Mouse (Mus musculus): ENCODE data around the gene Fam25c. TPM values are rescaled to one million over a fixed set of nuclear protein-coding genes. Genes with fewer than 3 reads are reported as not detected.

Gene Fam25c
- total and polyA plus RNA-seq, 3 experiments = not detected

DNA sequence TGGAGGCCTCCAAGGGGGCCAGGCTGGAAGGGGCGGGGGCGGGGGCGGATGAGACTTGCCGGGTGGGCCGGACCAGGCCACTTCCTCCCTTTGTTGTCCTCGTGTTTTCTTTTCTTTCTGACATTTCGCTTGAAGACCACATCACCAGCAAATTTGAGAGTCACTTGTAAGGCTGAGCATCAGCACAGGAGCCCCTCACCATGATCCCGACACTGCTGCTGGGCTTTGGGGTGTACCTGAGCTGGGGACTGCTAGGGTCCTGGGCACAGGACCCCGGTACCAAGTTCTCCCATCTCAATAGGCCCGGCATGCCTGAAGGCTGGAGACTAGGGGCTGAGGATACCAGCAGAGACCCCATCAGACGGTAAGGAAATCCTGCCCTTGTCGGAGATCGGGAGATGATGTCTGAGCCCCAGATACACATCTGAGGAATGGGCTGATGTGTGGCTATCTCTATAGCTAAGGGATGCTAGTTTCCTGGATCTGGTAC, 20.2 kb upstream of the Fam25c start, which contains the start of gene Mmrn2:
Gene Mmrn2 (plus strand): TSS at position 51 of the 490 bp plus-strand sequence.
- Histone ChIP-seq H3K4me1 (ENCODE audit: control insufficient read depth in 1 of 2, insufficient read depth in 2 of 2, low read length in 2 of 2) (no peaks in the 10 kb centered on the region), H3K36me3 (ENCODE audit: control insufficient read depth in 1 of 2, insufficient read depth in 2 of 2, low read length in 2 of 2) (no peaks in the 10 kb centered on the region), H3K4me3 (ENCODE audit: control insufficient read depth in 1 of 2, insufficient read depth in 1 of 2, low read depth in 2 of 2, low read length in 2 of 2) (no peak within 1 kb of the TSS), H3K79me2 (ENCODE audit: control insufficient read depth, insufficient read depth, low read length, poor library complexity) (no peaks in the 10 kb centered on the region), H3K9me3 (replicated peaks; ENCODE audit: insufficient read depth, low read length) (no peaks in the 10 kb centered on the region), H3K9ac (ENCODE audit: control insufficient read depth, low read depth, low read length, poor library complexity, severe bottlenecking) (no peak within 1 kb of the TSS), H3K27me3 (ENCODE audit: control insufficient read depth in 1 of 2, insufficient read depth in 2 of 2, low read length in 2 of 2) (no peaks in the 10 kb centered on the region), H3K27ac (ENCODE audit: control insufficient read depth, low read depth, low read length) (no peak within 1 kb of the TSS)
- TF ChIP-seq NELFE (IDR thresholded peaks at IDR 0.05; ENCODE audit: low read depth, low read length) (no peak), TAL1 (IDR thresholded peaks at IDR 0.05; ENCODE audit: low read length) (no peak), SMC3 (IDR thresholded peaks at IDR 0.05; ENCODE audit: low read depth, low read length) (no peak), MXI1 (IDR thresholded peaks at IDR 0.05; ENCODE audit: low read depth, low read length) (no peak), ZC3H11A (IDR thresholded peaks at IDR 0.05; ENCODE audit: low read depth, low read length) (no peak), USF1 (IDR thresholded peaks at IDR 0.05; ENCODE audit: low read depth, low read length) (no peak), SIN3A (IDR thresholded peaks at IDR 0.05; ENCODE audit: low read length) (no peak), RAD21 (IDR thresholded peaks at IDR 0.05; ENCODE audit: low read depth, low read length) (no peak), GATA1 (IDR thresholded peaks at IDR 0.05; ENCODE audit: low read depth, low read length) (no peak), MEF2A (IDR thresholded peaks at IDR 0.05; ENCODE audit: extremely low read depth, insufficient replicate concordance, low read depth, low read length, poor library complexity, severe bottlenecking) (no peak), POLR2AphosphoS2 (IDR thresholded peaks at IDR 0.05; ENCODE audit: low read length) (no peak), EP300 (IDR thresholded peaks at IDR 0.05; ENCODE audit: low read depth in 1 of 2, low read length in 2 of 2) (no peak), HCFC1 (IDR thresholded peaks at IDR 0.05; ENCODE audit: low read depth, low read length) (no peak), RCOR1 (IDR thresholded peaks at IDR 0.05; ENCODE audit: low read depth, low read length) (no peak), BHLHE40 (IDR thresholded peaks at IDR 0.05; ENCODE audit: borderline replicate concordance, low read depth, low read length) (no peak), POLR2A (IDR thresholded peaks at IDR 0.05; ENCODE audit: control insufficient read depth in 1 of 2, insufficient read depth in 1 of 2, low read depth in 1 of 2, low read length in 2 of 2, poor library complexity in 1 of 2) (no peak), CTCF (IDR thresholded peaks at IDR 0.05 in 2 of 3, conservative IDR thresholded peaks at IDR 0.05 in 1 of 3; ENCODE audit: control insufficient read depth in 1 of 3, insufficient read depth in 1 of 3, low read depth in 2 of 3, low read length in 3 of 3, poor library complexity in 1 of 3, severe bottlenecking in 1 of 3) (no peak), CHD1 (IDR thresholded peaks at IDR 0.05; ENCODE audit: low read depth, low read length) (no peak), MAZ (IDR thresholded peaks at IDR 0.05; ENCODE audit: low read depth, low read length) (no peak)
- DNase-seq (ENCODE audit: low read depth, low spot score) = no peak

DNA sequence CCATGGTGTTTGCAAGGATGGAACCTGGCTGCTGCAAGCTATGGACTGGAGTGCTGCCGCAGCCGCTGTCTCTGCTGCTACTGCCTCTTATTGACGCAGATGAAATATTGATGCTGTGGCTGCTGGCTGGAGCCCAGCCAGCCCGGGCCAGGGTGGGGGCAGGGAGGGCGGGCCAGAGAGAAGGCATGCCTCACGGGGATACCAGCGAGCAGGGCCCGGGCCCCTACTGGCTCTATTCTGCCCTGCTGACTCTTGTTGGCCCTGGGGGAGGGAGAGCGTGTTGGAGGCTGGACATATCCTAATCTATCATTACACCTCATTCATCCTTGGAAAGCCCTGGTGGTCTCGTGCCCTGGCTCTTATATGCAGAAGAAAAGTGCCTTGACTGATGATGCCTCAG, 19.3 kb upstream of the Fam25c start, which contains the start of gene Sncg:
Gene Sncg (minus strand): TSS at position 213 of the 400 bp plus-strand sequence.
- H3K27me3 ChIP-seq (ENCODE audit: control insufficient read depth in 1 of 2, insufficient read depth in 2 of 2, low read length in 2 of 2) = no peaks in the 10 kb centered on the region
- DNase-seq (ENCODE audit: low read depth, low spot score) = no peak
- H3K4me3 ChIP-seq (ENCODE audit: control insufficient read depth in 1 of 2, insufficient read depth in 1 of 2, low read depth in 2 of 2, low read length in 2 of 2) = no peak within 1 kb of the TSS
- H3K9me3 ChIP-seq (replicated peaks; ENCODE audit: insufficient read depth, low read length) = no peaks in the 10 kb centered on the region
- H3K9ac ChIP-seq (ENCODE audit: control insufficient read depth, low read depth, low read length, poor library complexity, severe bottlenecking) = no peak within 1 kb of the TSS
- no peak within 1 kb of the TSS for H3K27ac ChIP-seq (ENCODE audit: control insufficient read depth, low read depth, low read length)
- TF ChIP-seq ZC3H11A (IDR thresholded peaks at IDR 0.05; ENCODE audit: low read depth, low read length) = no peak
- no peak for TF ChIP-seq E2F4 (IDR thresholded peaks at IDR 0.05; ENCODE audit: borderline replicate concordance, low read depth, low read length)
- no peak for TF ChIP-seq MYC (IDR thresholded peaks at IDR 0.05; ENCODE audit: low read depth, low read length)
- TF ChIP-seq TBP (IDR thresholded peaks at IDR 0.05; ENCODE audit: low read depth, low read length) = no peak
- TF ChIP-seq TAL1 (IDR thresholded peaks at IDR 0.05; ENCODE audit: low read length) = no peak
- no peak for TF ChIP-seq ELF1 (IDR thresholded peaks at IDR 0.05; ENCODE audit: low read depth, low read length)
- no peak for TF ChIP-seq TCF12 (IDR thresholded peaks at IDR 0.05; ENCODE audit: low read depth, low read length)
- no peak for TF ChIP-seq CHD2 (IDR thresholded peaks at IDR 0.05; ENCODE audit: low read length)
- no peak for TF ChIP-seq ETS1 (IDR thresholded peaks at IDR 0.05; ENCODE audit: low read depth, low read length)
- no peak for TF ChIP-seq BHLHE40 (IDR thresholded peaks at IDR 0.05; ENCODE audit: borderline replicate concordance, low read depth, low read length)
- no peak for TF ChIP-seq MAX (IDR thresholded peaks at IDR 0.05; ENCODE audit: low read length)
- TF ChIP-seq USF1 (IDR thresholded peaks at IDR 0.05; ENCODE audit: low read depth, low read length) = no peak
- TF ChIP-seq MAFK (IDR thresholded peaks at IDR 0.05; ENCODE audit: borderline replicate concordance, low read depth, low read length) = no peak
- TF ChIP-seq KAT2A (conservative IDR thresholded peaks at IDR 0.05; ENCODE audit: low read depth, low read length) = no peak
- TF ChIP-seq CTCF (IDR thresholded peaks at IDR 0.05 in 2 of 3, conservative IDR thresholded peaks at IDR 0.05 in 1 of 3; ENCODE audit: control insufficient read depth in 1 of 3, insufficient read depth in 1 of 3, low read depth in 2 of 3, low read length in 3 of 3, poor library complexity in 1 of 3, severe bottlenecking in 1 of 3) = no peak
- no peaks in the 10 kb centered on the region for H3K36me3 ChIP-seq (ENCODE audit: control insufficient read depth in 1 of 2, insufficient read depth in 2 of 2, low read length in 2 of 2)
- no peaks in the 10 kb centered on the region for H3K79me2 ChIP-seq (ENCODE audit: control insufficient read depth, insufficient read depth, low read length, poor library complexity)
- H3K4me1 ChIP-seq (ENCODE audit: control insufficient read depth in 1 of 2, insufficient read depth in 2 of 2, low read length in 2 of 2) = no peaks in the 10 kb centered on the region

Data from MEL (cell line).